Mouse (Mus musculus): ENCODE data around the gene Krt1. TPM values are rescaled to one million over a fixed set of nuclear protein-coding genes. Genes with fewer than 3 reads are reported as not detected.

Gene Krt1
- polyA plus RNA-seq, 1 experiment = not detected

GRCm38 (mm10) chr15:101834784-101835328 is 15.7 kb downstream of the Krt1 start:
- H3K36me3 ChIP-seq (ENCODE audit: control insufficient read depth) = no peaks in the 10 kb centered on the region
- H3K9me3 ChIP-seq (ENCODE audit: control insufficient read depth, low read length) = no peaks in the 10 kb centered on the region
- no peak overlapping the region for H3K4me3 ChIP-seq (replicated peaks)
- H3K4me1 ChIP-seq (ENCODE audit: control insufficient read depth) = no peaks in the 10 kb centered on the region
- TF ChIP-seq GATA1 (IDR thresholded peaks at IDR 0.05; ENCODE audit: low read length) = no peak
- no peak for TF ChIP-seq TAL1 (IDR thresholded peaks at IDR 0.05; ENCODE audit: low read length)
- no peaks in the 10 kb centered on the region for H3K27me3 ChIP-seq (ENCODE audit: control insufficient read depth)

GRCm38 (mm10) chr15:101833131-101833530 is 17.5 kb downstream of the Krt1 start:
- H3K9me3 ChIP-seq (ENCODE audit: control insufficient read depth, low read length) = no peaks in the 10 kb centered on the region
- no peaks in the 10 kb centered on the region for H3K27me3 ChIP-seq (ENCODE audit: control insufficient read depth)
- no peaks in the 10 kb centered on the region for H3K4me1 ChIP-seq (ENCODE audit: control insufficient read depth)
- no peak for TF ChIP-seq GATA1 (IDR thresholded peaks at IDR 0.05; ENCODE audit: low read length)
- TF ChIP-seq TAL1 (IDR thresholded peaks at IDR 0.05; ENCODE audit: low read length) = no peak
- H3K4me3 ChIP-seq (replicated peaks) = no peak overlapping the region
- no peaks in the 10 kb centered on the region for H3K36me3 ChIP-seq (ENCODE audit: control insufficient read depth)

GRCm38 (mm10) chr15:101829441-101829840 is 21.2 kb downstream of the Krt1 start:
- no peak overlapping the region for H3K4me3 ChIP-seq (replicated peaks)
- no peaks in the 10 kb centered on the region for H3K9me3 ChIP-seq (ENCODE audit: control insufficient read depth, low read length)
- H3K4me1 ChIP-seq (ENCODE audit: control insufficient read depth) = no peaks in the 10 kb centered on the region
- no peaks in the 10 kb centered on the region for H3K36me3 ChIP-seq (ENCODE audit: control insufficient read depth)
- no peaks in the 10 kb centered on the region for H3K27me3 ChIP-seq (ENCODE audit: control insufficient read depth)
- TF ChIP-seq GATA1 (IDR thresholded peaks at IDR 0.05; ENCODE audit: low read length) (no peak), TAL1 (IDR thresholded peaks at IDR 0.05; ENCODE audit: low read length) (no peak)

GRCm38 (mm10) chr15:101821786-101822185 is 28.8 kb downstream of the Krt1 start:
- Histone ChIP-seq H3K9me3 (ENCODE audit: control insufficient read depth, low read length) (no peaks in the 10 kb centered on the region), H3K36me3 (ENCODE audit: control insufficient read depth) (no peaks in the 10 kb centered on the region), H3K27me3 (ENCODE audit: control insufficient read depth) (no peaks in the 10 kb centered on the region), H3K4me3 (replicated peaks) (no peak overlapping the region), H3K4me1 (ENCODE audit: control insufficient read depth) (no peaks in the 10 kb centered on the region)
- no peak for TF ChIP-seq GATA1 (IDR thresholded peaks at IDR 0.05; ENCODE audit: low read length)
- no peak for TF ChIP-seq TAL1 (IDR thresholded peaks at IDR 0.05; ENCODE audit: low read length)

GRCm38 (mm10) chr15:101817875-101818274 is 32.7 kb downstream of the Krt1 start, which contains the start of gene Krt2:
Gene Krt2 (minus strand): TSS chr15:101818169.
- H3K36me3 ChIP-seq (ENCODE audit: control insufficient read depth) = no peaks in the 10 kb centered on the region
- no peak for TF ChIP-seq TAL1 (IDR thresholded peaks at IDR 0.05; ENCODE audit: low read length)
- no peak for TF ChIP-seq GATA1 (IDR thresholded peaks at IDR 0.05; ENCODE audit: low read length)
- no peaks in the 10 kb centered on the region for H3K27me3 ChIP-seq (ENCODE audit: control insufficient read depth)
- no peaks in the 10 kb centered on the region for H3K9me3 ChIP-seq (ENCODE audit: control insufficient read depth, low read length)
- no peaks in the 10 kb centered on the region for H3K4me1 ChIP-seq (ENCODE audit: control insufficient read depth)
- H3K4me3 ChIP-seq (replicated peaks) = no peak within 1 kb of the TSS

- Histone ChIP-seq H3K36me3 (ENCODE audit: control insufficient read depth) (no peaks in the 10 kb centered on the region), H3K4me3 (replicated peaks) (no peak overlapping the region), H3K9me3 (ENCODE audit: control insufficient read depth, low read length) (no peaks in the 10 kb centered on the region), H3K4me1 (ENCODE audit: control insufficient read depth) (no peaks in the 10 kb centered on the region), H3K27me3 (ENCODE audit: control insufficient read depth) (no peaks in the 10 kb centered on the region)
- TF ChIP-seq TAL1 (IDR thresholded peaks at IDR 0.05; ENCODE audit: low read length) = no peak
- no peak for TF ChIP-seq GATA1 (IDR thresholded peaks at IDR 0.05; ENCODE audit: low read length)
Measured at GRCm38 (mm10) chr15:101803052-101803822, 47.4 kb downstream of the Krt1 start.

- Histone ChIP-seq H3K4me3 (replicated peaks) (no peak within 1 kb of the TSS), H3K36me3 (ENCODE audit: control insufficient read depth) (no peaks in the 10 kb centered on the region), H3K27me3 (ENCODE audit: control insufficient read depth) (no peaks in the 10 kb centered on the region), H3K9me3 (ENCODE audit: control insufficient read depth, low read length) (no peaks in the 10 kb centered on the region), H3K4me1 (ENCODE audit: control insufficient read depth) (no peaks in the 10 kb centered on the region)
- TF ChIP-seq TAL1 (IDR thresholded peaks at IDR 0.05; ENCODE audit: low read length) (no peak), GATA1 (IDR thresholded peaks at IDR 0.05; ENCODE audit: low read length) (no peak)
Measured at GRCm38 (mm10) chr15:101802296-101802835, 48.2 kb downstream of the Krt1 start, which contains the start of gene Krt73. Gene Krt73 (minus strand): TSS chr15:101802346.

Other genes starting within 250 kb of the Krt1 start
- not detected in 2 replicates for gene Gm5414, start 222.6 kb downstream of the Krt1 start, polyA plus RNA-seq (2012)
- gene Gm5478, start 203.4 kb downstream of the Krt1 start, polyA plus RNA-seq (2012) = not detected in 2 replicates
- not detected in 2 replicates for gene Krt6b, start 170.5 kb downstream of the Krt1 start, polyA plus RNA-seq (2012)
- not detected in 2 replicates for gene Krt6a, start 156.5 kb downstream of the Krt1 start, polyA plus RNA-seq (2012)
- gene Krt5, start 137.9 kb downstream of the Krt1 start, polyA plus RNA-seq (2012) = not detected in 2 replicates
- gene Krt71, start 107.7 kb downstream of the Krt1 start, polyA plus RNA-seq (2012) = not detected in 2 replicates
- gene Krt72, start 64.3 kb downstream of the Krt1 start, polyA plus RNA-seq (2012) = not detected in 2 replicates
- gene Krt73, start 48.4 kb downstream of the Krt1 start, polyA plus RNA-seq (2012) = not detected in 2 replicates
- not detected in 2 replicates for gene Krt2, start 32.6 kb downstream of the Krt1 start, polyA plus RNA-seq (2012)
- gene Krt77, start 18.9 kb upstream of the Krt1 start, polyA plus RNA-seq (2012) = not detected in 2 replicates
- gene Krt76, start 42.1 kb upstream of the Krt1 start, polyA plus RNA-seq (2012) = not detected in 2 replicates
- not detected in 2 replicates for gene Krt4, start 73.9 kb upstream of the Krt1 start, polyA plus RNA-seq (2012)
- gene Krt79, start 89.5 kb upstream of the Krt1 start, polyA plus RNA-seq (2012) = not detected in 2 replicates
- 0.01 TPM in 1 of 2 replicates, not detected in the other for gene Krt78, start 103.5 kb upstream of the Krt1 start, polyA plus RNA-seq (2012)
- 0.06 and 0.07 TPM in 2 replicates for gene Krt8, start 153.7 kb upstream of the Krt1 start, polyA plus RNA-seq (2012)
- gene Krt18, start 177.4 kb upstream of the Krt1 start, polyA plus RNA-seq (2012) = 0.13 TPM in 1 of 2 replicates, not detected in the other
- gene Eif4b, start 223.0 kb upstream of the Krt1 start, polyA plus RNA-seq (2012) = 8.2 and 8.3 TPM in 2 replicates
- gene Tns2, start 249.6 kb upstream of the Krt1 start, polyA plus RNA-seq (2012) = 0.04 and 0.05 TPM in 2 replicates

Measured in erythroblast, embryonic 14.5 days (primary cell).